8 mouse cellular contexts compared by ENCODE assay signal in genomic region chr14:8460226-8461129, GRCm38 (mm10).
A peak's percentile ranks its signal among the peaks of the same experiment; 100 is the strongest.
DNase-seq lines count a peak whose midpoint lies in the region; ATAC-seq and TF ChIP-seq lines count a peak whose summit lies in the region.

No protein-coding gene starts in this region.

- peak; percentile 65; the same call in 1 of the 2 replicates for ATAC-seq in kidney, embryonic 16.5 days (ENCODE audit: low FRiP score, low TSS enrichment)
- ATAC-seq in liver, embryonic 14.5 days (ENCODE audit: insufficient read depth) = no peak

- H3K4me1 ChIP-seq in thymus, adult 2 months (replicated peaks; ENCODE audit: control insufficient read depth, insufficient read depth, low read length) = peaks cover 3% of the 10 kb centered on the region; the same call in 1 of the 2 replicates
- H3K4me1 ChIP-seq in kidney, embryonic 16.5 days (ENCODE audit: insufficient read depth, low read length) = no peaks in the 10 kb centered on the region
- H3K4me1 ChIP-seq in liver, embryonic 14.5 days (replicated peaks; ENCODE audit: control insufficient read depth in 2 of 2, insufficient read depth in 2 of 2, low read length in 1 of 2) = no peaks in the 10 kb centered on the region
- H3K4me1 ChIP-seq in olfactory bulb, adult 2 months (ENCODE audit: control insufficient read depth, insufficient read depth, low read length) = peaks cover 5% of the 10 kb centered on the region

- H3K36me3 ChIP-seq in thymus, adult 2 months (ENCODE audit: control insufficient read depth, insufficient read depth, low read length) = no peaks in the 10 kb centered on the region
- H3K36me3 ChIP-seq in kidney, embryonic 16.5 days (ENCODE audit: insufficient read depth, low read length) = no peaks in the 10 kb centered on the region
- H3K36me3 ChIP-seq in liver, embryonic 14.5 days (replicated peaks; ENCODE audit: control insufficient read depth, insufficient read depth, low read depth) = no peaks in the 10 kb centered on the region

- TF ChIP-seq CTCF in thymus, adult 2 months (IDR thresholded peaks at IDR 0.05; ENCODE audit: borderline replicate concordance, control insufficient read depth, extremely low read depth, insufficient read depth, low read length, poor library complexity) = no peak
- TF ChIP-seq CTCF in liver, embryonic 14.5 days (IDR thresholded peaks at IDR 0.05; ENCODE audit: low read depth) = peak; percentile 79
- peak; percentile 64 for TF ChIP-seq CTCF in olfactory bulb, adult 2 months (IDR thresholded peaks at IDR 0.05; ENCODE audit: insufficient read depth, low read depth, low read length)

- TF ChIP-seq POLR2A in thymus, adult 2 months (IDR thresholded peaks at IDR 0.05; ENCODE audit: control insufficient read depth, extremely low read depth, insufficient read depth, low read length, poor library complexity) = no peak
- TF ChIP-seq POLR2A in olfactory bulb, adult 2 months (IDR thresholded peaks at IDR 0.05; ENCODE audit: insufficient read depth, low read depth, low read length) = no peak

- 45% methylated on average over 19 of the region's 19 CpGs for WGBS in thymus, adult 2 months
- 41% methylated on average over 19 of the region's 19 CpGs for WGBS in kidney, embryonic 16.5 days
- 39% methylated on average over 19 of the region's 19 CpGs for WGBS in liver, embryonic 14.5 days (ENCODE audit: insufficient replicate concordance)
- WGBS in olfactory bulb, adult 2 months = 34% methylated on average over 19 of the region's 19 CpGs

- H3K9me3 ChIP-seq in kidney, embryonic 16.5 days (ENCODE audit: low read length) = no peaks in the 10 kb centered on the region
- no peaks in the 10 kb centered on the region for H3K9me3 ChIP-seq in liver, embryonic 14.5 days (ENCODE audit: control insufficient read depth, low read length)

- no peak overlapping the region for H3K27ac ChIP-seq in thymus, adult 2 months (ENCODE audit: control insufficient read depth, insufficient read depth, low read length)
- no peak overlapping the region for H3K27ac ChIP-seq in kidney, embryonic 16.5 days (ENCODE audit: low read length)
- H3K27ac ChIP-seq in liver, embryonic 14.5 days = no peak overlapping the region
- no peak overlapping the region for H3K27ac ChIP-seq in olfactory bulb, adult 2 months (ENCODE audit: insufficient read depth, low read depth, low read length)

- H3K9ac ChIP-seq in kidney, embryonic 16.5 days (replicated peaks; ENCODE audit: low read length) = no peak overlapping the region
- no peak overlapping the region for H3K9ac ChIP-seq in liver, embryonic 14.5 days (replicated peaks)

- DNase-seq in thymus, adult 2 months = peak; percentile 37
- no peak for DNase-seq in thymus, adult 18-20 months
- peak; percentile 16 for DNase-seq in cerebellum, adult 9-10 months
- DNase-seq in frontal cortex, postnatal 14 days (ENCODE audit: low spot score in 2 of 2) = peak; percentile 58 to 72
- no peak for DNase-seq in liver, embryonic 14.5 days (ENCODE audit: low read depth in 3 of 3, low spot score in 3 of 3)
- DNase-seq in spleen, adult 12 weeks (ENCODE audit: low spot score) = no peak

- no peaks in the 10 kb centered on the region for H3K27me3 ChIP-seq in thymus, adult 2 months (ENCODE audit: control insufficient read depth, insufficient read depth, low read length)
- H3K27me3 ChIP-seq in kidney, embryonic 16.5 days (ENCODE audit: insufficient read depth, low read length) = no peaks in the 10 kb centered on the region
- H3K27me3 ChIP-seq in liver, embryonic 14.5 days (ENCODE audit: control insufficient read depth, insufficient read depth, low read length) = no peaks in the 10 kb centered on the region

- TF ChIP-seq EP300 in liver, embryonic 14.5 days (IDR thresholded peaks at IDR 0.05; ENCODE audit: low read depth) = no peak

- no peak overlapping the region for H3K4me2 ChIP-seq in kidney, embryonic 16.5 days (replicated peaks; ENCODE audit: low read depth, low read length)
- no peak overlapping the region for H3K4me2 ChIP-seq in liver, embryonic 14.5 days (ENCODE audit: low read depth)

- no peak overlapping the region for H3K4me3 ChIP-seq in thymus, adult 2 months (ENCODE audit: control insufficient read depth, insufficient read depth, low read length)
- no peak overlapping the region for H3K4me3 ChIP-seq in kidney, embryonic 16.5 days (ENCODE audit: low read length)
- H3K4me3 ChIP-seq in liver, embryonic 14.5 days (ENCODE audit: insufficient read depth in 1 of 2, low read depth in 2 of 2, low read length in 2 of 2) = no peak overlapping the region
- no peak overlapping the region for H3K4me3 ChIP-seq in olfactory bulb, adult 2 months (ENCODE audit: insufficient read depth, low read depth, low read length)

Comparison
In these comparisons a context has a peak if more than half of its experiments do, and no peak if none do; other contexts are left out.
1. DNase-seq: peak in thymus, adult 2 months (single experiment), cerebellum, adult 9-10 months (single experiment) and frontal cortex, postnatal 14 days (2 of 2); none in thymus, adult 18-20 months (0 of 2), liver, embryonic 14.5 days (0 of 3) and spleen, adult 12 weeks (single experiment).